Mouse (Mus musculus) ES-E14 (cell line): Measurements from ENCODE around the gene 1810046K07Rik. TPM values are rescaled to one million over a fixed set of nuclear protein-coding genes. Genes with fewer than 3 reads are reported as not detected.

Experiments
- DNase-seq: peaks from one replicate; pipeline ENCODE4 v3.0.0-alpha.2; 2013; ENCODE audit warnings: low read depth, low spot score
- H3K27ac ChIP-seq: 2 replicates; pipeline ENCODE4 v1.5.1; 2012; ENCODE audit warnings: low read depth, mild to moderate bottlenecking, low read length, moderate library complexity, mixed read lengths; ENCODE audit not compliant: poor library complexity, insufficient read depth, severe bottlenecking
- H3K36me3 ChIP-seq: 2 replicates; pipeline ENCODE4 v1.6.1; 2012; ENCODE audit warnings: mild to moderate bottlenecking, low read length, moderate library complexity, mixed read lengths; ENCODE audit not compliant: control insufficient read depth, poor library complexity, insufficient read depth, severe bottlenecking
- H3K4me1 ChIP-seq, 2 experiments: fragments of 150-350 bp in 1 of 2; sonication (generic) in 1 of 2; 2 replicates each; pipeline ENCODE4 v1.6.1; 2012; ENCODE audit warnings: low read length in 2 of 2, mild to moderate bottlenecking in 1 of 2, mixed read lengths in 1 of 2; ENCODE audit not compliant: control insufficient read depth in 2 of 2, insufficient read depth in 2 of 2, poor library complexity in 1 of 2
- H3K4me3 ChIP-seq, 2 experiments: fragments of 150-350 bp in 1 of 2; sonication (generic) in 1 of 2; 2 replicates each; pipeline ENCODE4 v1.5.1; 2012; ENCODE audit warnings: low read length in 2 of 2, low read depth in 1 of 2, mild to moderate bottlenecking in 1 of 2, mixed read lengths in 1 of 2; ENCODE audit not compliant: insufficient read depth in 1 of 2, poor library complexity in 1 of 2, severe bottlenecking in 1 of 2
- H3K9ac ChIP-seq: 2 replicates; pipeline ENCODE4 v1.6.1; 2012; ENCODE audit warnings: low read depth, mild to moderate bottlenecking, low read length, mixed read lengths; ENCODE audit not compliant: poor library complexity, insufficient read depth, severe bottlenecking
- H3K9me3 ChIP-seq: fragments of 150-350 bp; sonication (generic); 2 replicates; pipeline ENCODE4 v1.6.1; 2012; ENCODE audit warnings: low read depth, mild to moderate bottlenecking, low read length; ENCODE audit not compliant: control insufficient read depth, insufficient read depth
- CHD2 ChIP-seq: IDR thresholded peaks from 2 replicates; pipeline ENCODE4 v1.6.1; 2014; ENCODE audit warnings: mild to moderate bottlenecking, low read depth, low read length, inconsistent platforms
- HCFC1 ChIP-seq: IDR thresholded peaks from 2 replicates; pipeline ENCODE4 v1.6.1; 2012; ENCODE audit warnings: low read length, inconsistent platforms, borderline replicate concordance; ENCODE audit not compliant: insufficient read depth
- MAFK ChIP-seq: IDR thresholded peaks from 2 replicates; pipeline ENCODE4 v1.6.1; 2014; ENCODE audit warnings: mild to moderate bottlenecking, low read depth, low read length, inconsistent platforms; ENCODE audit not compliant: insufficient read depth
- ZC3H11A ChIP-seq: IDR thresholded peaks from 2 replicates; pipeline ENCODE4 v1.6.1; 2012; ENCODE audit warnings: low read depth, mild to moderate bottlenecking, inconsistent platforms, low read length, borderline replicate concordance
- ZNF384 ChIP-seq: IDR thresholded peaks from 2 replicates; pipeline ENCODE4 v1.6.1; 2012; ENCODE audit warnings: low read depth, low read length, inconsistent platforms
- in situ Hi-C, 2 experiments: fragments of 600-800 bp; cut with MboI; formaldehyde crosslinking; loops; one replicate each; pipeline ENCODE4 v1.15.1; 2025; ENCODE audit warnings: low sequenced_read_pairs in 2 of 2, inconsistent platforms in 1 of 2; ENCODE audit not compliant: unreplicated experiment in 2 of 2
- total RNA-seq: library from RNA; depleted of rRNA; stranded (reverse); fragments of 300-350 nt; gene quantifications from 2 replicates; pipeline ENCODE4 v1.2.3, GENCODE M21; 2012

Gene 1810046K07Rik
- total RNA-seq, 1 experiment = not detected

DNA sequence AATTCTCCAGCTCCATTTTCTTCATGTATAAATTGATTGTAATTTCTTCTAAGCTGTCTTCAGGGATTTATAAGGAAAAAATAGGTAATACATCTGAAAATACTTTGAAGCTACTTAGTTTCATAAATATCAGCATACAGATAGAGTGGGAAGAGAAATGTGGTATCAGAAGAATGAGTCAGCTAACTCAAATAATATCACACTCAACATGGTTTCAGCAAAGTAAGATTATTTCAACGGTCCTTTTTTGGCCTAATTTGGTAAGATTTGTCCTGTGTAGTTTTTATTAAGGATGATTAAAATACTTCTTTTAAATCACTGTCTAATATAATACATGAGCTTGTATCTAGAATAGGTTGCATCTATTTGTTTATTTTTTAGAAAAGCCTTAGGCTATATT, 8.6 kb downstream of the 1810046K07Rik start:
- no peak overlapping the region for H3K4me3 ChIP-seq
- TF ChIP-seq ZC3H11A (no peak), ZNF384 (no peak), HCFC1 (no peak), CHD2 (no peak), MAFK (no peak)
- no peaks in the 10 kb centered on the region for H3K4me1 ChIP-seq
- H3K9me3 ChIP-seq = no peaks in the 10 kb centered on the region
- H3K36me3 ChIP-seq = no peaks in the 10 kb centered on the region
- in situ Hi-C loops = no loop called here
- H3K9ac ChIP-seq = no peak overlapping the region
- H3K27ac ChIP-seq = no peak overlapping the region
- DNase-seq = no peak

GRCm38 (mm10) chr9:51318246-51318645, 10.5 kb downstream of the 1810046K07Rik start:
- Histone ChIP-seq H3K9me3 (no peaks in the 10 kb centered on the region), H3K4me1 (no peaks in the 10 kb centered on the region), H3K4me3 (no peak overlapping the region), H3K27ac (no peak overlapping the region), H3K36me3 (no peaks in the 10 kb centered on the region), H3K9ac (no peak overlapping the region)
- TF ChIP-seq ZC3H11A (no peak), MAFK (no peak), ZNF384 (no peak), HCFC1 (no peak), CHD2 (no peak)
- DNase-seq = no peak
- in situ Hi-C loops = no loop called here

DNA sequence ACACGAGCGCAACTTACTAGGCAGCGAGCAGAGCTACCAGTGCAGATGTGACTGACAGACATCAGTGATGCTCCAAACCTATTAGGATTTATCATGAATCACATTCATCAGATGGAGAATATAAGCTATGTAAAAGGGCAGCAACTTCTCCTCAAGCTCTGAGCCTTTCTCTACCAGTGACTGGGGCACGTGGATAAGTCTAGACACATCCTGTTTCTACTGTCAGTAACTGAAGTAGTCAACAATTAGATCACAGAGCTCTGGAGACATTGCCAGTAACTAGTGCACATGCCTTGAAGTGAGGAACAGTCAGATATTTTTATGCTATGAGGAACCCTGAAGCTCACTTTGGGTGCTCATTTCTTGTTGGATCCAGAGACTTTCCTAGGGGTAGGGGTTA, 11.4 kb downstream of the 1810046K07Rik start:
- Histone ChIP-seq H3K4me1 (no peaks in the 10 kb centered on the region), H3K9ac (no peak overlapping the region), H3K27ac (no peak overlapping the region), H3K36me3 (no peaks in the 10 kb centered on the region), H3K9me3 (no peaks in the 10 kb centered on the region), H3K4me3 (no peak overlapping the region)
- in situ Hi-C loops = no loop called here
- no peak for DNase-seq
- TF ChIP-seq CHD2 (no peak), ZNF384 (no peak), MAFK (no peak), ZC3H11A (no peak), HCFC1 (no peak)

GRCm38 (mm10) chr9:51315402-51316063, 13.2 kb downstream of the 1810046K07Rik start:
- no peak overlapping the region; the same call in 1 of the 2 replicates for H3K27ac ChIP-seq
- in situ Hi-C loops = no loop called here
- no peak for DNase-seq
- TF ChIP-seq ZNF384 = no peak
- TF ChIP-seq CHD2 = no peak
- TF ChIP-seq ZC3H11A = no peak
- no peak for TF ChIP-seq MAFK
- no peak for TF ChIP-seq HCFC1
- H3K9ac ChIP-seq = no peak overlapping the region
- H3K9me3 ChIP-seq = no peaks in the 10 kb centered on the region
- H3K4me3 ChIP-seq = no peak overlapping the region
- H3K4me1 ChIP-seq = no peaks in the 10 kb centered on the region
- no peaks in the 10 kb centered on the region for H3K36me3 ChIP-seq
